Mouse (Mus musculus) hindbrain, embryonic 11.5 days (tissue): ENCODE data around the gene Klrb1a. TPM values are rescaled to one million over a fixed set of nuclear protein-coding genes. Genes with fewer than 3 reads are reported as not detected.
A peak's percentile ranks its signal among the peaks of the same experiment; 100 is the strongest.

Source experiments
- ATAC-seq: fragments of 200-750 bp; cut with Nextera tagmentation; 2 replicates; pipeline ENCODE4 v1.8.0; 2017; ENCODE audit warnings: mild to moderate bottlenecking, moderate TSS enrichment, moderate library complexity; ENCODE audit not compliant: low FRiP score
- DNase-seq: peaks from one replicate; pipeline ENCODE4 v3.0.0-alpha.2; 2015; ENCODE audit warnings: low spot score
- H3K27ac ChIP-seq: fragments of 300-500 bp; sonication (generic); 2 replicates; pipeline ENCODE4 v1.5.1; 2014; ENCODE audit warnings: mild to moderate bottlenecking, low read depth, low read length
- H3K27me3 ChIP-seq: fragments of 300-500 bp; sonication (generic); 2 replicates; pipeline ENCODE4 v1.6.1; 2014; ENCODE audit warnings: mild to moderate bottlenecking, low read length, moderate library complexity, mixed read lengths; ENCODE audit not compliant: control insufficient read depth, insufficient read depth
- H3K36me3 ChIP-seq: fragments of 300-500 bp; sonication (generic); 2 replicates; pipeline ENCODE4 v1.6.1; 2014; ENCODE audit warnings: mild to moderate bottlenecking, low read length, moderate library complexity, mixed read lengths; ENCODE audit not compliant: control insufficient read depth, insufficient read depth
- H3K4me1 ChIP-seq: fragments of 300-500 bp; sonication (generic); replicated peaks from 2 replicates; pipeline ENCODE4 v1.6.1; 2014; ENCODE audit warnings: low read length, mixed read lengths; ENCODE audit not compliant: control insufficient read depth, insufficient read depth
- H3K4me2 ChIP-seq: fragments of 300-500 bp; sonication (generic); replicated peaks from 2 replicates; pipeline ENCODE4 v1.6.1; 2014; ENCODE audit warnings: mild to moderate bottlenecking, low read depth, low read length
- H3K4me3 ChIP-seq: fragments of 300-500 bp; sonication (generic); 2 replicates; pipeline ENCODE4 v1.5.1; 2014; ENCODE audit warnings: low read depth, low read length
- H3K9ac ChIP-seq: fragments of 300-500 bp; sonication (generic); 2 replicates; pipeline ENCODE4 v1.6.1; 2014; ENCODE audit warnings: low read depth, low read length
- H3K9me3 ChIP-seq: fragments of 300-500 bp; sonication (generic); 2 replicates; pipeline ENCODE4 v1.6.1; 2016; ENCODE audit warnings: low read length; ENCODE audit not compliant: control insufficient read depth
- WGBS: fragments of 180-500 bp; shearing (Covaris S2); extraction: QIAGEN DNeasy Blood & Tissue Kit; methylation state at CpG from one replicate; pipeline ENCODE4 v1.1.7; 2014; 5-methylcytosine and 5-hydroxymethylcytosine counted together
- polyA plus RNA-seq: library from polyadenylated mRNA; unstranded; fragments of >200 nt; fragmentation: Nextera tagmentation; extraction: Ambion mirVana; gene quantifications from 2 replicates; pipeline ENCODE4 v1.2.1, GENCODE M21; 2014

The Klrb1a gene
- polyA plus RNA-seq, 1 experiment from 2014 or later, result not detected

- 56% methylated on average over 4 of the region's 4 CpGs for WGBS
- Histone ChIP-seq H3K9me3 (no peaks in the 10 kb centered on the region), H3K4me2 (no peak overlapping the region), H3K27ac (no peak overlapping the region), H3K4me1 (no peaks in the 10 kb centered on the region), H3K27me3 (no peaks in the 10 kb centered on the region), H3K9ac (no peak overlapping the region), H3K36me3 (no peaks in the 10 kb centered on the region), H3K4me3 (no peak overlapping the region)
- no peak for ATAC-seq
- no peak for DNase-seq
These were observed 33.9 kb downstream of the Klrb1a start for GRCm38 (mm10) chr6:128589426-128589825.

GRCm38 (mm10) chr6:128587619-128588018, 35.7 kb downstream of the Klrb1a start:
- no peak for ATAC-seq
- Histone ChIP-seq H3K27ac (no peak overlapping the region), H3K36me3 (no peaks in the 10 kb centered on the region), H3K4me1 (no peaks in the 10 kb centered on the region), H3K4me3 (no peak overlapping the region), H3K9ac (no peak overlapping the region), H3K27me3 (no peaks in the 10 kb centered on the region), H3K9me3 (no peaks in the 10 kb centered on the region), H3K4me2 (no peak overlapping the region)
- WGBS, result 91% methylated on average over 6 of the region's 6 CpGs
- DNase-seq, result no peak

- Histone ChIP-seq H3K27ac (no peak overlapping the region), H3K36me3 (no peaks in the 10 kb centered on the region), H3K4me1 (no peaks in the 10 kb centered on the region), H3K9ac (no peak overlapping the region), H3K4me2 (no peak overlapping the region), H3K9me3 (no peaks in the 10 kb centered on the region), H3K27me3 (no peaks in the 10 kb centered on the region), H3K4me3 (no peak overlapping the region)
- 76% methylated on average over 11 of the region's 11 CpGs for WGBS
- ATAC-seq (no peak), DNase-seq (no peak)
These were observed 37.6 kb downstream of the Klrb1a start for GRCm38 (mm10) chr6:128585642-128586245.

GRCm38 (mm10) chr6:128584070-128584660, 39.2 kb downstream of the Klrb1a start:
- DNase-seq (peak; percentile 74), ATAC-seq (peak; percentile 67)
- WGBS, result 29% methylated on average over 10 of the region's 10 CpGs

DNA sequence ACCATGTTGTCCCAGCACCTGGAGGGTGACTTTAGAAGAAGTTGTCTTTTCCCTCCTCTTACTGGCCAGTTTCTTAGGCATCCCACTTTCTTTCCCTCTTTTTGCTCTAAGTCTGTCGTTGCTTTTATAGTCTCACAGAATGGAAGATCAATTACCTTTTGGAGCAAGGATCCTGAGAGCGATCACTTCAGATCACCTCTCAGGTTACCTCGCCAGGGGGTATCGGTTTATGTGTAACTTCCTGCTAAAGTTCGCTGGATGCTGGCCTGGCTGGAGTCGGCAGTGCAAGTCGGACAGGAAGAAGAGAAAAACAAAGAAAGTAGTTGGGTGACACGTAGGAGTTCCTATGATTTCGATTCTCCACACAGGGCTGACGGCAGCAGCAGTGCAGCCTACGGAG, 41.8 kb downstream of the Klrb1a start, which contains the start of gene A2ml1:
Gene A2ml1, minus strand, starts transcription at position 101 of the 400 bp plus-strand sequence.
- Histone ChIP-seq H3K4me2 (no peak within 1 kb of the TSS), H3K36me3 (no peaks in the 10 kb centered on the region), H3K4me1 (no peaks in the 10 kb centered on the region), H3K27ac (no peak within 1 kb of the TSS), H3K27me3 (no peaks in the 10 kb centered on the region), H3K4me3 (no peak within 1 kb of the TSS), H3K9ac (no peak within 1 kb of the TSS), H3K9me3 (no peaks in the 10 kb centered on the region)
- ATAC-seq (no peak), DNase-seq (no peak)
- 71% methylated on average over 11 of the region's 11 CpGs for WGBS

More at GRCm38 (mm10) chr6:128584070-128584660, 39.2 kb downstream of the Klrb1a start:
- H3K36me3 ChIP-seq, result no peaks in the 10 kb centered on the region
- no peaks in the 10 kb centered on the region for H3K4me1 ChIP-seq
- H3K9ac ChIP-seq, result no peak overlapping the region
- H3K27me3 ChIP-seq, result no peaks in the 10 kb centered on the region
- no peak overlapping the region for H3K4me2 ChIP-seq
- H3K27ac ChIP-seq, result no peak overlapping the region
- H3K9me3 ChIP-seq, result no peaks in the 10 kb centered on the region
- no peak overlapping the region for H3K4me3 ChIP-seq

- no peak overlapping the region for H3K4me2 ChIP-seq
- H3K4me3 ChIP-seq, result no peak overlapping the region
- DNase-seq (no peak), ATAC-seq (no peak)
- no peak overlapping the region for H3K27ac ChIP-seq
- no peaks in the 10 kb centered on the region for H3K27me3 ChIP-seq
- no peak overlapping the region for H3K9ac ChIP-seq
- H3K9me3 ChIP-seq, result no peaks in the 10 kb centered on the region
- no peaks in the 10 kb centered on the region for H3K4me1 ChIP-seq
- 90% methylated on average over 9 of the region's 9 CpGs for WGBS
- H3K36me3 ChIP-seq, result no peaks in the 10 kb centered on the region
These were observed 46.0 kb downstream of the Klrb1a start for GRCm38 (mm10) chr6:128577301-128577700.

GRCm38 (mm10) chr6:128566589-128566988, 56.7 kb downstream of the Klrb1a start:
- no peaks in the 10 kb centered on the region for H3K9me3 ChIP-seq
- H3K4me1 ChIP-seq, result no peaks in the 10 kb centered on the region
- H3K4me3 ChIP-seq, result no peak overlapping the region
- H3K27ac ChIP-seq, result no peak overlapping the region
- H3K4me2 ChIP-seq, result no peak overlapping the region
- no peak for DNase-seq
- no peaks in the 10 kb centered on the region for H3K36me3 ChIP-seq
- 94% methylated on average over 11 of the region's 11 CpGs for WGBS
- H3K27me3 ChIP-seq, result no peaks in the 10 kb centered on the region
- ATAC-seq, result no peak
- no peak overlapping the region for H3K9ac ChIP-seq
